Mouse (Mus musculus) G1E (cell line): ENCODE results near the gene Tbp.

Experiments used
- CTCF ChIP-seq: IDR thresholded peaks from 2 replicates; pipeline ENCODE4 v1.5.1; 2012; ENCODE audit warnings: low read depth, low read length, inconsistent platforms, mixed read lengths
- POLR2AphosphoS5 ChIP-seq: IDR thresholded peaks from 2 replicates; pipeline ENCODE4 v1.6.1; 2012; ENCODE audit warnings: low read depth, low read length, inconsistent platforms; ENCODE audit not compliant: insufficient replicate concordance
- TAL1 ChIP-seq: conservative IDR thresholded peaks from 2 replicates; pipeline ENCODE4 v1.6.1; 2012; ENCODE audit warnings: low read depth, low read length, inconsistent platforms, mixed read lengths

DNA sequence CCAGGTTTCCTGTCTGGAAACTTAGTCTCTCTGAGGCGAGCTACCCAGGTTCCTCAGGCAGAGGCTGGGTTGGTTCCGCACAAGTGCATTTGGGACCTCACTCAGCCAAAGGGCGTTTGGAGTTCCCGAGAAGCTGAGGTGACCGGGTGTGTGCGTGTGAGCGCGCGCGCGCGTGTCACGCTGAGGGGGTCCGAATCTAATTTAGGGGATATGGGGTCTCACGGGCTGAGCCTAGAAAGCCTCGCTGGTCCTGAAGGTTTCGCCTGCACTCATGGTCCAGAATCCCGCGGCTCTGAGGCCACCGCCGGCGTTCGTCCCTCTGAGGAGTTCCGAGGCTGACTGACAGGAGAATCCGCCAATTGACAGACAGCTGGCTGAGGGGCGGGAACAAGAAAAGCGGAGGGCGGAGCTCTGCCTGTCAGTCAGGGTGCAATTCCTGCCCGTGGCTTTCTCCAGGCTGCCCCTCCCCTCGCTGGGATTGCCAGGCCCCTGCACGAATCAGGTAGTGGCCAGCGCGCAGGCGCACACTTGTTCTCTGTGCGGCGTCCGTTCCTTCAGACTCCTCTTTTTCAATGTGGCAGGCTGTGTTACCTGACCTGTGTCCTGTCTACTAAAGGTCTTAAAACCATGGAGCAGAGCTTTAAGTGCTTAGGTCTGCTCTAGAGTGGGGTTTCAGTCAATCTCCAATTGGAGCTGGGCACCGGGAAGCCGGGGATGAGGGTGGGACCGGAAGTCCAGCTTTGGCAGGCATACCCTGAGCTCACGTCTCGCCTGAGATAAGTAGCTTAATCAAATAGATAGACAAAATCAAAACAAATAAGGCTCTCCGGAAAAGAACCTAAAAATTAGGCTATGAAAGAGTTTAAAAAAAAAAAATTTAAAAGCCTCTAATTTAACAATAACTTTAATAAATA is 64.6 kb downstream of the Tbp start, which contains the start of gene Prdm9:
- TF ChIP-seq CTCF (no peak), TAL1 (no peak), POLR2AphosphoS5 (no peak)
